ENCODE assay signal across 14 mouse cellular contexts in the genomic region with DNA sequence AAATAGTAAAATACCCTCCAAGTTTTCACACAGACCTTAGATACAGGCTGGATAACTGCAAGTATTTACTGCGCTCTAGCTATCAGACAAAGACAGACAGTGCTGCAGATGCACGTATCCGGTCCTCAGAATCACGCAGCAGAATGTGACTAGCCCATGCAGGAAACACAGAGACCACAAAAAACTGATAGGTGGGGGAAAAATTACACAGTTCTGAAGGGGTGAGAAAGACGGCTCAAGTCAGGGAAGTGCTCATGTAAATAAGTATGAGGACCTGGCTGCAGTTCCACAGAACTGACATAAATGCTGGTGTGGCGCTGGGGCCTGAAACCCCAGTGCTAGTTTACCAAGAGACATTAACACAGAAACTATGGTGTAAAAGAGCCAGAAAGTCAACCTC. TPM values are rescaled to one million over a fixed set of nuclear protein-coding genes. Genes with fewer than 3 reads are reported as not detected.
DNase-seq lines count a peak whose midpoint lies in the region; ATAC-seq and TF ChIP-seq lines count a peak whose summit lies in the region.
"Had no signal": no experiment of that assay in that cellular context is flagged by ENCODE, and none has a peak within 500 bp of the region (broad histone marks: within the 10 kb centered on the region; RNA-seq: fewer than 3 reads in every experiment).

No protein-coding gene starts in this region.

- H3K4me3 ChIP-seq in liver, embryonic 15.5 days (replicated peaks) = no peak overlapping the region
- H3K4me3 ChIP-seq in thymus, adult 2 months (ENCODE audit: control insufficient read depth, insufficient read depth, low read length) = no peak overlapping the region
- H3K4me3 ChIP-seq: limb, embryonic 13.5 days had no signal

- ATAC-seq in liver, embryonic 15.5 days (ENCODE audit: insufficient read depth) = peak; percentile 74
- ATAC-seq: intestine, postnatal 0 days had no signal

- DNase-seq in CD4-positive, CD25-positive, alpha-beta regulatory T cell, adult 2 months (ENCODE audit: low read depth, low spot score) = peak; percentile 80
- peak; percentile 45 for DNase-seq in c-Kit-positive CD71-positive TER-119-positive erythroid progenitor cells, embryonic 14.5 days (ENCODE audit: low spot score)
- peak; percentile 66 for DNase-seq in thymus, adult 2 months
- DNase-seq in left cerebral cortex, adult 8-10 months (ENCODE audit: low spot score in 2 of 2) = no peak
- no peak for DNase-seq in right cerebral cortex, postnatal 25 days
- no peak for DNase-seq in spleen, adult 18-20 months
- no peak for DNase-seq in urinary bladder, postnatal 36 days (ENCODE audit: low spot score in 2 of 2)
- DNase-seq: gastrocnemius, postnatal 25 days; heart, postnatal 10 days; layer of hippocampus, adult 9-11 months; retina, postnatal 1 day had no signal

- TF ChIP-seq CTCF in thymus, adult 2 months (IDR thresholded peaks at IDR 0.05; ENCODE audit: borderline replicate concordance, control insufficient read depth, extremely low read depth, insufficient read depth, low read length, poor library complexity) = no peak

- H3K4me1 ChIP-seq in liver, embryonic 15.5 days (replicated peaks) = peaks cover 26% of the 10 kb centered on the region
- H3K4me1 ChIP-seq in thymus, adult 2 months (replicated peaks; ENCODE audit: control insufficient read depth, insufficient read depth, low read length) = peaks cover 6% of the 10 kb centered on the region
- H3K4me1 ChIP-seq: limb, embryonic 13.5 days had no signal

- WGBS in liver, embryonic 15.5 days (ENCODE audit: insufficient replicate concordance) = 22% methylated on average over 6 of the region's 6 CpGs
- WGBS in thymus, adult 2 months = 10% methylated on average over 6 of the region's 6 CpGs

- no peak overlapping the region; the same call in 1 of the 2 replicates for H3K27ac ChIP-seq in liver, embryonic 15.5 days (replicated peaks)
- peak overlapping the region; percentile 42 for H3K27ac ChIP-seq in thymus, adult 2 months (ENCODE audit: control insufficient read depth, insufficient read depth, low read length)
- H3K27ac ChIP-seq: limb, embryonic 13.5 days had no signal

- TF ChIP-seq POLR2A in thymus, adult 2 months (IDR thresholded peaks at IDR 0.05; ENCODE audit: control insufficient read depth, extremely low read depth, insufficient read depth, low read length, poor library complexity) = no peak

- H3K27me3 ChIP-seq in liver, embryonic 15.5 days = no peaks in the 10 kb centered on the region
- H3K27me3 ChIP-seq in thymus, adult 2 months (ENCODE audit: control insufficient read depth, insufficient read depth, low read length) = no peaks in the 10 kb centered on the region
- H3K27me3 ChIP-seq: limb, embryonic 13.5 days had no signal

- H3K4me2 ChIP-seq in liver, embryonic 15.5 days = peak overlapping the region; percentile 14; the same call in 1 of the 2 replicates
- H3K4me2 ChIP-seq: limb, embryonic 13.5 days had no signal

- H3K9ac ChIP-seq in liver, embryonic 15.5 days = no peak overlapping the region
- H3K9ac ChIP-seq: limb, embryonic 13.5 days had no signal

- peaks cover 71% of the 10 kb centered on the region for H3K36me3 ChIP-seq in liver, embryonic 15.5 days (replicated peaks)
- H3K36me3 ChIP-seq in thymus, adult 2 months (ENCODE audit: control insufficient read depth, insufficient read depth, low read length) = peaks cover 19% of the 10 kb centered on the region; the same call in 1 of the 2 replicates

- H3K9me3 ChIP-seq in liver, embryonic 15.5 days (replicated peaks) = no peaks in the 10 kb centered on the region

RNA-seq across cellular contexts. Expression of a gene that starts 46.5 kb away (rescaled TPM):
- polyA plus RNA-seq in liver, embryonic 15.5 days (2015; fragmentation: Nextera tagmentation; extraction: Ambion mirVana) = 3.7 TPM in 2 replicates
- polyA plus RNA-seq in thymus, adult 2 months (2012; rRNA removed) = 15.0 and 17.6 TPM in 2 replicates
- total RNA-seq in left cerebral cortex, adult 8-10 months (2022) = 10 to 100 TPM; 17.9 to 19.3 (median 19.0) TPM

RNA-seq across cellular contexts. Expression of a gene that starts 53.0 kb away (rescaled TPM):
- polyA plus RNA-seq in liver, embryonic 15.5 days (2015; fragmentation: Nextera tagmentation; extraction: Ambion mirVana) = 10.7 and 10.9 TPM in 2 replicates
- polyA plus RNA-seq in thymus, adult 2 months (2012; rRNA removed) = 26.9 and 31.5 TPM in 2 replicates
- 10 to 100 TPM; 33.5 to 42.5 (median 37.1) TPM for total RNA-seq in left cerebral cortex, adult 8-10 months (2022)

Comparison
In these comparisons a context has a peak if more than half of its experiments do, and no peak if none do; other contexts are left out.
1. DNase-seq: peak in CD4-positive, CD25-positive, alpha-beta regulatory T cell, adult 2 months (single experiment), c-Kit-positive CD71-positive TER-119-positive erythroid progenitor cells, embryonic 14.5 days (single experiment) and thymus, adult 2 months (single experiment); none in left cerebral cortex, adult 8-10 months (0 of 2), right cerebral cortex, postnatal 25 days (single experiment), spleen, adult 18-20 months (0 of 2) and urinary bladder, postnatal 36 days (0 of 2).